Mouse (Mus musculus) T-helper 1 cell (primary cell): Measurements from ENCODE around the gene Ssh2.

ENCODE experiments used
- in situ Hi-C: fragments of 300-600 bp; cut with MboI, MseI; formaldehyde crosslinking; loops from one replicate; pipeline ENCODE4 v1.15.1; 2025; ENCODE audit warnings: high pct_unique_total_duplicates

Gene Ssh2

GRCm38 (mm10) chr11:77461856-77462255 is 245.8 kb downstream of the Ssh2 start:
- in situ Hi-C loops, result no loop called here

- in situ Hi-C loops, result no loop called here
Observed at GRCm38 (mm10) chr11:77462283-77463100, 246.4 kb downstream of the Ssh2 start, which contains the start of gene Coro6. Gene Coro6, plus strand, starts transcription at chr11:77462411.

- in situ Hi-C loops, result no loop called here
Observed at GRCm38 (mm10) chr11:77463101-77463445, 247.0 kb downstream of the Ssh2 start.

DNA sequence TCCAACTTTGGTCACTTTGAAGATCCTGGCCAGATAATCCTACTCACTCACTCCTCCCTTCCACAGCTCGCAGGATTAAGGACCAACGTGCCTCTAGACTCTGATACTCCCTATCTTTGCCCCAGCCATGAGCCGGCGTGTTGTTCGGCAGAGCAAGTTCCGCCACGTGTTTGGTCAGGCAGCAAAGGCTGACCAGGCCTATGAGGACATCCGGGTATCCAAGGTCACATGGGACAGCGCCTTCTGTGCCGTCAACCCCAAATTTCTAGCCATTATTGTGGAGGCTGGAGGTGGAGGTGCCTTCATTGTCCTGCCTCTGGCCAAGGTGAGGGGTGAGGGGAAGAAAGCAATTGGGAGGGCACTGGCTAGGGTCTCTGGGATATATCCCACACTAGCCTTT is 247.7 kb downstream of the Ssh2 start:
- in situ Hi-C loops, result no loop called here

- in situ Hi-C loops, result loop anchor here (5.0 kb wide), 1 partner anchor 362 kb away; no protein-coding TSS in a partner anchor
Observed at GRCm38 (mm10) chr11:77464684-77465083, 248.6 kb downstream of the Ssh2 start.

DNA sequence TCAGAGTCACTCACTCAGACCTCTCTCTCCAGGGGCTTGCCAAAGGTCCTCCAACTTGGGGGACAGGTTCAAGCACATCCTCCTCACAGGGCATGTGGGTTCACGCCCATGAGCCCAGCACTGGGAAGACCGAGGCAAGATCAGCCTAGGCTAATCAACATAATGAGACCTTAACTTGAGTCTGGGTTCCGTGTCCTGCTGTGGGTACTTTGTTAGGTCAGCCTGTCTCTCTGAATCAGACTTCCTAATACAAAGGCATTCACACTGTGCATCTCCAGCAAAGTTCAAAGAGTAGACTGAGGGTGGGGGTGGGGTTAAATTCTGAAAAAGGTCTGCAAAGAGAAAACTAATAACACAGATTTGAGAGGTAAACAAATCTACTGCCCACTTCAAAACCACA is 249.0 kb downstream of the Ssh2 start:
- in situ Hi-C loops, result loop anchor here (5.0 kb wide), 1 partner anchor 363 kb away; no protein-coding TSS in a partner anchor

GRCm38 (mm10) chr11:77466544-77466943 is 250.5 kb downstream of the Ssh2 start:
- in situ Hi-C loops, result loop anchor here (5.0 kb wide), 1 partner anchor 364 kb away; no protein-coding TSS in a partner anchor

GRCm38 (mm10) chr11:77467157-77467556 is 251.1 kb downstream of the Ssh2 start:
- in situ Hi-C loops, result loop anchor here (5.0 kb wide), 1 partner anchor 365 kb away; no protein-coding TSS in a partner anchor

GRCm38 (mm10) chr11:77467784-77468183 is 251.7 kb downstream of the Ssh2 start:
- in situ Hi-C loops, result loop anchor here (5.0 kb wide), 1 partner anchor 365 kb away; no protein-coding TSS in a partner anchor

DNA sequence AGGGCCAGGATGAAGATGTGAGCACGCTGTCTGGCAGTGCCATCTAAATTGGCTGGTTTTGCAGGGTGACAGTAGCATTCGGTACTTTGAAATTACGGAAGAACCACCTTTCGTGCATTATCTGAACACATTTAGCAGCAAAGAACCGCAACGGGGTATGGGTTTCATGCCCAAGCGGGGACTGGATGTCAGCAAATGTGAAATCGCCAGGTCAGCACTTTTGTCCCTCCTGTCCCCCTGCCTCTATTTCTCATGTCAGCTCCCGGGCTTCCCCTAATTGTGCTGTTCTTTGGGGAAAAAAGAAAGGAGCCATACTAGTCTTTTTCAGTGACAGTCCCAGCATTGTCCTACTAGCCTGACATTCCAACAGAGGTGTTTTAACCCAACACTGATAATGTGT is 252.3 kb downstream of the Ssh2 start:
- in situ Hi-C loops, result loop anchor here (5.0 kb wide), 1 partner anchor 366 kb away; no protein-coding TSS in a partner anchor

GRCm38 (mm10) chr11:77471407-77471806 is 255.3 kb downstream of the Ssh2 start:
- in situ Hi-C loops, result no loop called here

GRCm38 (mm10) chr11:77472775-77473174 is 256.7 kb downstream of the Ssh2 start:
- in situ Hi-C loops, result no loop called here

DNA sequence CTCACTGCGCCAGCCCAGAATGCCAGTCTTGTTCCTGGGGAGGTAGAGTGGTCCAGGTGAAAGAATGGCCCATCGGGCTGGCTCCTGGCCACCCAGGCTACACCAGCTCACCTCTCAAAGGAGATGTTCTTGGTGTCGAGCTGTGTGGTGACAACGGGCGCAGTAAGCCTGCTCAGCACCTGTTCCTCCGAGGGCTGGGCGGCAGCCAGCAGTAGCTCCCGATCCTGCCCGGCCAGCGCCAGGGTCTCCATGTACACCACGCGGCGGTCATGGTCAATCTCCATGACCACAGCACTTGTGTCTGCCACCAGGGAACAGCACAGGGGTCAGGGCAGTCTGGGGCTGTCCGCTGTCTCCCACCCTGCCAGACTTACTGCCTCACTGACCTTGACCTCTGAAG is 260.1 kb downstream of the Ssh2 start:
- in situ Hi-C loops, result no loop called here

DNA sequence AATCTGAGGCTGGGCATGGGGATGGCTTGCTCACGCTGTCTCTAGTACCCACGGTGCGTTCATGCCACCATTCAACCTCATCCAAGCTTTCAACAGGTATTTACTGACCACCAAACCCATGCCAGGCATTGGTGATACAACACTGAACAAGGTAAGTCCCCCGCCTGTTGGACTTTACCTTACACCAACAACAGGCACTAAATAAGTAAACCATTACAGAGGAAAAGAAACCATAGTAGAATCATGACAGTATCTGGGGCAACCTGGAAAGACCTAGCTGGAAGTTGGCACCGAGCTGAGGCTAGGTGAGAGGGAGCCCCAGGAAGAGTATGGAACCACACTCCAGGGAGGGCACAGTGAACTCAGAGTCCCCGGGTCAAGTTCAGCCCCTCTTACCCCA is 260.8 kb downstream of the Ssh2 start:
- in situ Hi-C loops, result no loop called here

DNA sequence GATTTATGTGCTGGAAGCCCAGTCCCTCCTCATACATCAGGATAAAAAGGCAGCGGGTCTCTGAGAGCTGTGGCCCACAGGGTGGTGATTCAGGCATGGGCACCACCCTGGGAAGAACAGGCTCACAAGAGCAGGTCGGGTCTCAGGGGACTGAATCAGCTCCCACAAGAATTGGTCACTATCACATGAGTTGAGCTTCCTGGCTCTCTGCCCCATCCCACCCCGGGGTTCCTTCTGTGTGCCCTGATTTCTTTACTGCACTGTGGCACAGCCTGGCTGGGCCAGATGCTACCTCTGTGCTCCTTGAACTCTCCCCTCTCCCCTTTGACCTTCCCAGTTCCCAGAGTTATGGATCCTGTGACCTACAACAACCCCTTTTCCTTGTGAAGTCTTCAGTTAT is 267.0 kb downstream of the Ssh2 start:
- in situ Hi-C loops, result no loop called here

- in situ Hi-C loops, result no loop called here
Observed at GRCm38 (mm10) chr11:77483510-77484255, 267.6 kb downstream of the Ssh2 start.

GRCm38 (mm10) chr11:77485229-77485628 is 269.1 kb downstream of the Ssh2 start:
- in situ Hi-C loops, result no loop called here

DNA sequence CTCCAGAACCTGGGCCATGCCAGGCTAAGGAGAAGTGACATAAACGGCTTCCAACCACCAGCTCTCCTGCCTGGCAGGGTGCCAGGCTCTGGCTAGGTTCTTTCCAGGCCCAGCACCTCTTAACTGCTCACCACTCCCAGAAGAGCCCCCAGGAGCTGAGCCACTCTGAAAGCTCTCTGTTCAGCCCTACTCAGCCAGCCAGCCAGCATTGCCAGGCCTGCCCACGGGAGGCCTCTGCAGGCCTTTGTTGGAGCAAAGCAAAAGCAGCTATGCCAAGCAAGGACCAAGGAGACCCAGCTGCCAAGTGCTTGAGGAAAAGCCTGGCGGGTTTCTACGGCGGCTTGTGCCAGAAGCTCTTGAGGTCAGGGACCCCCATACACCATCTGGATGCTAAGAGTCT is 270.7 kb downstream of the Ssh2 start:
- in situ Hi-C loops, result no loop called here

DNA sequence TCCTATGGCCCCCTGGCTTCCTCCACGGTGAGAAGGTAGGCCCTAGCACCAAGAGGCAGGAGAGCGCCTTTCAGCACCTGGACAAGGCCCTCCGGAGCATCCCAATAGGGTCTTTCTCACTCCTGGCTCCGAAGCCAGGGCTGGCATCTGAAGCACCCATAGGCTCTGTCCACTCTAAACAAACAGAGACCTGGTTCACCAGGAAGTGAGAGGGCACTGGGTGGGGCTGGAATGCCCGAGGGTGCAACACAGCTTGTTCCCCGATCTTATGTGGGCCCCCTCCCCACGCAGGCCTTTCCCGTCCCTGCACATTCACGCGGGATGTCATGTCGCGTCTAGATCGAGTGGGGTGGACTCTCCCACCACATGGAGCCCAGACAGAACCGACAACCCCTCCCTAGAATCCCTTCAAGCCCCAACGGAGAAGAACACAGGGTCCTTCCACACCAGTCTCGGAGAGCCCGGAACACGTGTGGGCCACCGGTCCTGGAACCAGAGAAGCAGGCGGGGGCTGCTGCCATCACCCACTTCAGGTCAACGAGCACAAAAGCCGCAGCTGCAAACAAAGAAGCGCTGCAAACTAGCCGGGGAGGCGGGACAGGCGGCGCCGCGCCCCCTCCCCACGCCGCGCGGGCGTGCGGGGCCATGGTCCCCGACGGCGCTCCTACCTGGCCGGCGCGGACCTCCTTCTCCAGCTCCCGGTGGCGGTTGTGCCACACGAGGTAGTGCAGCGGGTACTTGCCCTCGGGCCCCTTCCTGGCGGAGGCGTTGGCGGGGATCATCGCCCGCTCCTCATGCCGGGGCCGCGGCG is 272.9 kb downstream of the Ssh2 start:
- in situ Hi-C loops, result no loop called here

- in situ Hi-C loops, result no loop called here
Observed at GRCm38 (mm10) chr11:77489591-77490235, 273.6 kb downstream of the Ssh2 start, which contains the start of gene Ankrd13b. Gene Ankrd13b, minus strand, starts transcription at chr11:77489678.

DNA sequence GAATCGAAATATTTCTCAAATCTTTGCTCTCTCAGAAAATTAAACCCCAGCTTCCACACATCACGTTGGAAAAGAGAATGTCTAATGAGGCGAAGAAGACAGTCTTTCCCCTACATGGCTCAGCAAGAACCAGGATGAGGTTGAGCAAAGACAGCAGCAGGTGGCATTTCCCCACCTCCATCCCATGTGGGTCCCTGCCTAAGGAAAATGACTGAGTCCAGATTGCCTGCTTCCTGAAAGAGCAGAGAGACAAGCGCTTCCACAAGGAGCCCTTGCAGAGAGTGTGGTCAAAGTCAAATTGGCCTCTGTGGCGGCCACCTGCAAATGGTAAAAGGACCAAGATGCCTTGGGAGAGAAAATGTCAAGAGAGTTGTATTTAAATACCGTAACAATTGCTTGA is 274.4 kb downstream of the Ssh2 start:
- in situ Hi-C loops, result no loop called here
